Mouse (Mus musculus) intestine, embryonic 16.5 days (tissue): ENCODE measurements around the gene Dscaml1. TPM values are rescaled to one million over a fixed set of nuclear protein-coding genes. Genes with fewer than 3 reads are reported as not detected.
A peak's percentile ranks its signal among the peaks of the same experiment; 100 is the strongest.

Experiments
- ATAC-seq: fragments of 200-750 bp; cut with Nextera tagmentation; 2 replicates; pipeline ENCODE4 v1.8.0; 2017; ENCODE audit warnings: moderate TSS enrichment, moderate library complexity
- H3K27ac ChIP-seq: fragments of 300-500 bp; sonication (generic); 2 replicates; pipeline ENCODE4 v1.5.1; 2014; ENCODE audit warnings: mild to moderate bottlenecking, low read length
- H3K27me3 ChIP-seq: fragments of 300-500 bp; sonication (generic); replicated peaks from 2 replicates; pipeline ENCODE4 v1.6.1; 2014; ENCODE audit warnings: low read length, control low read depth, mixed read lengths; ENCODE audit not compliant: control insufficient read depth, insufficient read depth
- H3K36me3 ChIP-seq: fragments of 300-500 bp; sonication (generic); 2 replicates; pipeline ENCODE4 v1.6.1; 2014; ENCODE audit warnings: low read length, control low read depth; ENCODE audit not compliant: control insufficient read depth, insufficient read depth
- H3K4me1 ChIP-seq: fragments of 300-500 bp; sonication (generic); 2 replicates; pipeline ENCODE4 v1.6.1; 2014; ENCODE audit warnings: low read length, control low read depth, mixed read lengths; ENCODE audit not compliant: control insufficient read depth, insufficient read depth
- H3K4me2 ChIP-seq: fragments of 300-500 bp; sonication (generic); 2 replicates; pipeline ENCODE4 v1.6.1; 2014; ENCODE audit warnings: low read depth, low read length, control low read depth
- H3K4me3 ChIP-seq: fragments of 300-500 bp; sonication (generic); 2 replicates; pipeline ENCODE4 v1.5.1; 2014; ENCODE audit warnings: mild to moderate bottlenecking, low read length
- H3K9ac ChIP-seq: fragments of 300-500 bp; sonication (generic); 2 replicates; pipeline ENCODE4 v1.6.1; 2014; ENCODE audit warnings: low read depth, low read length
- H3K9me3 ChIP-seq: fragments of 300-500 bp; sonication (generic); 2 replicates; pipeline ENCODE4 v1.6.1; 2016; ENCODE audit warnings: low read length, control low read depth; ENCODE audit not compliant: control insufficient read depth
- WGBS: fragments of 180-500 bp; shearing (Covaris S2); extraction: QIAGEN DNeasy Blood & Tissue Kit; methylation state at CpG from one replicate; pipeline ENCODE4 v1.1.7; 2014; 5-methylcytosine and 5-hydroxymethylcytosine counted together
- polyA plus RNA-seq: library from polyadenylated mRNA; unstranded; fragments of >200 nt; fragmentation: Nextera tagmentation; extraction: Ambion mirVana; gene quantifications from 2 replicates; pipeline ENCODE4 v1.2.1, GENCODE M21; 2015

Dscaml1 gene
- polyA plus RNA-seq, 1 experiment from 2014 or later: 0.33 TPM

DNA sequence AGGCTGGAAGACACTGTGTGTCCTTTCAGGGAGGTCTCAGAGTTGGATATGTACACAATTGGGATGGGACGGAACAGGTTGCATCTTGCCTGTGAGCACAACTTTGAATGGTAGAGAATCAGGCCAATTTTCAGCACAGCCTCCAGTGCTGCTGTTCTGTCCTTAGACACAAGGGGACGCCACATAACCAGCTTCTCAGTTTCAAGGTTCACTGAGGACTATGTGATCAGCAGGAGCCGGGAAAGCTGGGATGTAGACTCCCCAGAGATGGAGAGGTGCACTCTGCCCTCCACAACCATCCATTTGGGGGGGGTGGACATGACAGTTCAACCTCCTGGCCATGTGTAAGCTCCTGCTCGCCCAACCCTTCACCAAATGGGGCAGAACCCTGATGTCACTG, 10.5 kb upstream of the Dscaml1 start:
- WGBS: 49% methylated on average over 4 of the region's 4 CpGs
- Histone ChIP-seq H3K9ac (no peak overlapping the region), H3K27me3 (no peaks in the 10 kb centered on the region), H3K4me1 (0 out of 2 replicates have a peak, but pooled peaks cover 3% of the 10 kb centered on the region), H3K36me3 (no peaks in the 10 kb centered on the region), H3K4me3 (no peak overlapping the region), H3K9me3 (no peaks in the 10 kb centered on the region), H3K4me2 (no peak overlapping the region), H3K27ac (no peak overlapping the region)
- ATAC-seq: no peak

DNA sequence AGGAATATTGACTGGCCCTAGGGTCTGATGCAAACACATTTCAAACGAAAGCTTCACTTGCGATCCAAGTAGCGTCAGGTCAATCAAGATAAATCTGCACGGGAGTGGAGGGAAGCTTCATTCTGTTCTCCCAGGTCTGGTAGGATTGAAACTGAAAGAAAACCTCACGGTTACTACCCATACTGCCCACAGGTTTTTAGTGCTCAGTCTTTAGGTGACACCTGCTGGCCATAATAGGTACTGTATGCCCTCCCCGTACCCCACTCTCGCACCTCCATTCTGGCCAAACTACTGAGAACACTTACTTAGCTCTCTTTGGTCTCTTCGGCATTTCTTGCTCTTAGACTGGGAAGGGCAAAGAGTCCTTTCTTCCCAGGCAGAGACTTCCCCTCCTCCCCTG, 9.2 kb upstream of the Dscaml1 start:
- peak; percentile 67 for ATAC-seq
- H3K27ac ChIP-seq: no peak overlapping the region
- H3K9ac ChIP-seq: peak overlapping the region; percentile 45
- 20% methylated on average over 8 of the region's 8 CpGs for WGBS
- no peaks in the 10 kb centered on the region for H3K27me3 ChIP-seq
- no peaks in the 10 kb centered on the region for H3K9me3 ChIP-seq
- H3K4me1 ChIP-seq: no peaks in the 10 kb centered on the region
- H3K4me2 ChIP-seq: peak overlapping the region; percentile 46
- H3K4me3 ChIP-seq: peak overlapping the region; percentile 28
- H3K36me3 ChIP-seq: no peaks in the 10 kb centered on the region

DNA sequence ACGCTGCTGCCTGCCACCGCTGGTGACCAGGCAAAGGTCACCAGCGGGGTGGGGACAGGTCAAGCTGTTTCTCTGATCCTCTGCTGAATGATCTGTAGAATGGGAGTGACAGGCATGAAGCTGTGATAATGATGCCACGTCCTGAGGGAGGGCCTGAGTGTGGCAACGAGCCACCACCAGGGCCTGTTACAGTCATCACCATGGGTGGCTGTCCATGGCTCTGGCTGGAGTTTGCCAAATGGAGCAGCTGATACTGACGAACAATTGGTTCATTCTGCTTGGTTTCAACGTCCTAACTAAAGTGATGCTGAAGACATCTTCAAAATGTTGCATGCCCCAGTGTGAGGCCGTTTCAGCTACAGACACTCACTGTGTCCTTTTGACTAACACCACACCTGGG, 8.2 kb upstream of the Dscaml1 start:
- Histone ChIP-seq H3K4me3 (no peak overlapping the region), H3K9ac (no peak overlapping the region), H3K4me2 (no peak overlapping the region), H3K36me3 (no peaks in the 10 kb centered on the region), H3K27me3 (no peaks in the 10 kb centered on the region), H3K4me1 (no peaks in the 10 kb centered on the region), H3K27ac (no peak overlapping the region), H3K9me3 (no peaks in the 10 kb centered on the region)
- 64% methylated on average over 8 of the region's 8 CpGs for WGBS
- no peak for ATAC-seq

DNA sequence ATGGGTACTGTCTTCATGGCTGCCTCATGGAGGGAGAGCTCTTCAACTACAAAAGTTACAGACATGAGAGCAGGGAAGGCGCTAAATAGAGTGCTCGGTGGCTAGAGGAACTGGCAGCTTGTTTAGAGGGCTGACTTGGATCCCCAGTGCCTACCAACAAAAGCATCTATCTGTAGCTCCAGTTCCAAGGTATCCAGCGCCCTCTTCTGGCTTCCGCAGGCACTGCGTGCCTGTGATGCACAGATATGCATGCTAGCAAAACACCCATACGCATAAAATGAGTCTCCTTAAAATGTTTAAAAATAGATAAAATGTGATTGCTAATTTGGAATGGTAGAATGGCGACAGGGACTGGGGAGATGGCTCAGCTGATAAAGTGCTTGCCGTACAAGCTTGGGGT, 5.2 kb upstream of the Dscaml1 start:
- H3K9ac ChIP-seq: no peak overlapping the region
- WGBS: 65% methylated on average over 8 of the region's 8 CpGs
- no peaks in the 10 kb centered on the region for H3K4me1 ChIP-seq
- H3K9me3 ChIP-seq: no peaks in the 10 kb centered on the region
- H3K27ac ChIP-seq: no peak overlapping the region
- no peaks in the 10 kb centered on the region for H3K27me3 ChIP-seq
- no peak overlapping the region for H3K4me3 ChIP-seq
- no peak overlapping the region for H3K4me2 ChIP-seq
- ATAC-seq: no peak
- no peaks in the 10 kb centered on the region for H3K36me3 ChIP-seq

DNA sequence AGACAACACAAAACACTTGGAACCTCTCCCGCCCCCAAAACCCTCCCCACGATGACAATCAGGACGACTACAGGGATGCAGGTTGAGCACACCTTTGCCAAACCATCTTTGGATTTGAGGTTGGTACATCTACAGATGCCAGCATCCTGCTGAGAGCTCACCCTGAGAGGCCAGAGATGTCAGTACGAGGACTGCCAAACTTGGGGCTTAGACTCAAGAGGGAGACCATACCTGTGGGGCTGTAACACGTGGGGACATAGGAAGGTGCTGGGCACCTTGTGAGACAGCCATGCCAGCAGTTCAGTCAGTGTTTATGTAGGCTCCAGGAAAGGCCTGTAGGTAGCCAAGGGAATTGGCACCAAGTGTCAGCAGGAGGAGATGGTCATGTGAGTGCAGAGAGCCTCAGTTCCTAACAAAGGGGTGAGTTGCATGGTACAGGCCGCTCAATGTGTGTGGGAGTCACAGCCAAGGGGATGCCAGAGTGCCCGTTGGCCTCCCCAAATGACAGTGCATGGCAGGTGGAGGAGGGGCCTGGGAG, 3.6 kb upstream of the Dscaml1 start:
- no peaks in the 10 kb centered on the region for H3K36me3 ChIP-seq
- no peak overlapping the region for H3K27ac ChIP-seq
- no peak overlapping the region for H3K9ac ChIP-seq
- ATAC-seq: no peak
- H3K9me3 ChIP-seq: no peaks in the 10 kb centered on the region
- no peaks in the 10 kb centered on the region for H3K27me3 ChIP-seq
- no peaks in the 10 kb centered on the region for H3K4me1 ChIP-seq
- WGBS: 81% methylated on average over 7 of the region's 7 CpGs
- H3K4me3 ChIP-seq: no peak overlapping the region
- no peak overlapping the region for H3K4me2 ChIP-seq

DNA sequence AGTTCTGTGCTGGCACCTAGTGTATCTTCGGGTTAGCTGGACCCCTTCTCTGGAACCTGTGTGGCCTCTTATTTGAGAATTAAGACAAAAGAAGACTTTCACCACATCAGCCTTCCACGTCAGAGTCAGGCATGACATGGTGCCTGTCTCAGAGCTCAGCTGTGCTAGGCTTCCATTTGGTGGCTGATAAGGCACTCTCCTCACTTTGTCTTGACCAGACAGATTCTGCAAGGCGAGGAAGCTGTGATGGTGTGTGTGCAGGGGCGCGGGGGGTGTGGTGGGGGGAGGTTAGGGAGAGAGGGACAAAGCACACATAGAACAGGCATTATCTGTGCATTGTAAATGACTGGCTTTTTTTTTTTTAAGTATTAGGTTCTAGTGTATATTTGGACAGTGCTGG, 3.0 kb downstream of the Dscaml1 start:
- H3K27me3 ChIP-seq: peaks cover 43% of the 10 kb centered on the region
- peaks cover 9% of the 10 kb centered on the region for H3K4me1 ChIP-seq
- no peak overlapping the region for H3K4me3 ChIP-seq
- WGBS: 28% methylated on average over 5 of the region's 5 CpGs
- H3K4me2 ChIP-seq: no peak overlapping the region
- H3K9ac ChIP-seq: no peak overlapping the region
- H3K36me3 ChIP-seq: no peaks in the 10 kb centered on the region
- no peak overlapping the region for H3K27ac ChIP-seq
- no peaks in the 10 kb centered on the region for H3K9me3 ChIP-seq
- no peak for ATAC-seq

DNA sequence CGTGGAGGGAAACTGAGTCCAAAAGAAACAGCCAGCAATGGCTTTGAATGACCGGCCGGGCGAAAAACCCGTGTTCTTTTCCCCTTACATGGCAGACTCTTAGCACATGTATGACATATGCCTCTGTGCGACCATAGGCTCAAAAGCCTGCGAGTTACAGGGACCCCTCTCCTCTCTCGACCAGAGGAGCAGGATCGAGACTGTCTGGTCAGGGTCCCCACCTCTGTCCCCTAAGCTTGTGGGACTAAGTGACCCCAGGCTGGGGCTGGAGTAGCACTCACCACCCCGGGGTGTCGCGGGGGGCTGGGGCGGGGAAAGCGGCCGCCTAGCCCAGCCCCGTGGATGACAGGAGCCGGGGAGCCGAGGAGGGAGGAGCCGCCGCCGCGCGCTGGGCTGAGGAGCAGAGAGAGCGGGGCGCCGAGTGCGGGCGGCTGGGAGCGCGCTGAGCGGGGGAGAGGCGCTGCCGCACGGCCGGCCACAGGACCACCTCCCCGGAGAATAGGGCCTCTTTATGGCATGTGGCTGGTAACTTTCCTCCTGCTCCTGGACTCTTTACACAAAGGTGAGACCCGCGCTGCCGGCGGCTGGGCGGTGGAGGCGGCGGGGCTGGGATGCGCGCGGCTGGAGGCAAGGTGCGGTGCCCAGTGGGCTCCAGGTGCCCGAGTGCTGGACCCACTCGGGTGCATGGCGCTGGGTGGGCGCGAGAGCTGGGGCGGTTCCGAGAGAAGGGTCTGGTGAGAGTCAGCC, 3.7 kb downstream of the Dscaml1 start:
- Histone ChIP-seq H3K36me3 (no peaks in the 10 kb centered on the region), H3K27me3 (peaks cover 43% of the 10 kb centered on the region), H3K4me3 (peak overlapping the region; percentile 45), H3K9ac (peak overlapping the region; percentile 31; the same call in 1 of the 2 replicates), H3K9me3 (no peaks in the 10 kb centered on the region), H3K4me2 (peak overlapping the region; percentile 60), H3K4me1 (peaks cover 9% of the 10 kb centered on the region), H3K27ac (no peak overlapping the region)
- WGBS: 1% methylated on average over 49 of the region's 54 CpGs
- ATAC-seq: 0 out of 2 replicates have a peak, but pooled peaks have one; percentile 21

DNA sequence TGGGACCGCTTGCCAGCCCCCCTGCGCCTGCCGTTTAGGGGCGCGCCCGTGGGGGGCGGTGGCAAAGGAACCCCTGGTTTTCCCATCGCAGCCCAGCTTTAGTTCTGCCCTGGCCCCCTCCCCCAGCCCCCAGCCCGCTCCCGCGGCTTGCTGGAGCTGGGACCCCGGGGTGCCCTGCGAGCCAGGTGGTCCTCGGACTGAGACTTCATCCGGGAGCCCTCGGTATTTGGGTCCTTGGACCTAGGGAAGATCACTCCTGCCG, 4.2 kb downstream of the Dscaml1 start:
- WGBS: 2% methylated on average over 17 of the region's 17 CpGs
- H3K4me3 ChIP-seq: peak overlapping the region; percentile 45
- no peaks in the 10 kb centered on the region for H3K9me3 ChIP-seq
- no peak for ATAC-seq
- H3K27ac ChIP-seq: no peak overlapping the region
- H3K4me1 ChIP-seq: peaks cover 9% of the 10 kb centered on the region
- peaks cover 43% of the 10 kb centered on the region for H3K27me3 ChIP-seq
- H3K9ac ChIP-seq: peak overlapping the region; percentile 31; the same call in 1 of the 2 replicates
- no peaks in the 10 kb centered on the region for H3K36me3 ChIP-seq
- peak overlapping the region; percentile 60 for H3K4me2 ChIP-seq

DNA sequence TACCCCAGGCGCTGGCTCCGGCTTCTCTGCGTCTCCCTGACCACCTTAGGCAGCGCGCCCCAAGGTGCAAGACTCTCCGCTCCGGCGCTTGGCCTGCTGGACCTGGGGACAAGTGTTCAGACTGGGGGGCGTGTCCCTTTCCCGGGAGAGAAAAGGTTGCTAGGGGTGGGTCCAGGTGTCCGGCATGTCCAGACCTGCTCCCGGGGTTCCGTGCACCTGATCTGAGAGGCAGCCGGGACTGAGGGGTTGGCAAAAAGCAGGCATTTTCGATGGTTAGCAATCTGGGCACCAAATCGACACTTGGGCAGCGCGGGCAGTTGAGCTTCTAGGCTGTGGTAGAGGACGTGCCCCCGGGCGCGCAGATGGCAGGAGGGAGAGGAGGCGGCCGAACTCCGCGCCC, 4.7 kb downstream of the Dscaml1 start:
- WGBS: 3% methylated on average over 26 of the region's 26 CpGs
- Histone ChIP-seq H3K4me3 (peak overlapping the region; percentile 45), H3K9ac (no peak overlapping the region), H3K4me2 (peak overlapping the region; percentile 60), H3K4me1 (peaks cover 9% of the 10 kb centered on the region), H3K9me3 (no peaks in the 10 kb centered on the region), H3K36me3 (no peaks in the 10 kb centered on the region), H3K27ac (no peak overlapping the region), H3K27me3 (peaks cover 43% of the 10 kb centered on the region)
- no peak for ATAC-seq

DNA sequence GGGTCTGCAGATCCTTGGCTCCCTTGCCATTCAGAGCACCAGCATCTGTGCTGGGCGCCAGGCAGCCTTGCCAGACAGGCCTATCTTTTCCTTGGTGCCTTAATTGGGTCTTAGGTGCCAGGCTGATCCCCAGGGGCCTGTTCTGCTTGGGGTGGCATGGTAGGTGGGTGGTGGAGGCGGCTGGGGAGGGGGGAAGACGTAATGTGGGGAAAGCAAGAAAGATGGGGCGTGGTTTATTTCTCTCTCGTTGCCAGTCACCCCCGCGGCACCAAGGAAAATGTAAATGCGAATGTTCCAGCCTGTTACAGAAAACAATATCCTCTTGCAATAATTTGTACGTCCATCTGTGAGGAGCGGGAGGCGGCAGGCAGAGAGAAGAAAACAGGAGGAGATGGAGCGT, 6.2 kb downstream of the Dscaml1 start:
- Histone ChIP-seq H3K27me3 (peaks cover 43% of the 10 kb centered on the region), H3K4me1 (peaks cover 9% of the 10 kb centered on the region), H3K36me3 (no peaks in the 10 kb centered on the region), H3K4me2 (no peak overlapping the region), H3K9ac (no peak overlapping the region), H3K27ac (no peak overlapping the region), H3K4me3 (no peak overlapping the region), H3K9me3 (no peaks in the 10 kb centered on the region)
- 74% methylated on average over 12 of the region's 12 CpGs for WGBS
- no peak for ATAC-seq
